Mouse (Mus musculus) neural tube, embryonic 14.5 days (tissue): ENCODE measurements around the gene Vasp. TPM values are rescaled to one million over a fixed set of nuclear protein-coding genes. Genes with fewer than 3 reads are reported as not detected.

Experiments
- ATAC-seq: fragments of 200-750 bp; cut with Nextera tagmentation; 2 replicates; pipeline ENCODE4 v1.8.0; 2017; ENCODE audit warnings: low read depth, mild to moderate bottlenecking, moderate TSS enrichment, moderate library complexity
- H3K27ac ChIP-seq: fragments of 300-500 bp; sonication (generic); 2 replicates; pipeline ENCODE4 v1.5.1; 2014; ENCODE audit warnings: low read depth, mild to moderate bottlenecking, control low read depth, low read length, moderate library complexity, mixed read lengths
- H3K27me3 ChIP-seq: fragments of 300-500 bp; sonication (generic); 2 replicates; pipeline ENCODE4 v1.6.1; 2014; ENCODE audit warnings: low read length; ENCODE audit not compliant: control insufficient read depth, insufficient read depth
- H3K36me3 ChIP-seq: fragments of 300-500 bp; sonication (generic); 2 replicates; pipeline ENCODE4 v1.6.1; 2014; ENCODE audit warnings: low read length, mixed read lengths; ENCODE audit not compliant: control insufficient read depth, insufficient read depth
- H3K4me1 ChIP-seq: fragments of 300-500 bp; sonication (generic); 2 replicates; pipeline ENCODE4 v1.6.1; 2014; ENCODE audit warnings: low read length; ENCODE audit not compliant: control insufficient read depth, insufficient read depth
- H3K4me2 ChIP-seq: fragments of 300-500 bp; sonication (generic); 2 replicates; pipeline ENCODE4 v1.6.1; 2014; ENCODE audit warnings: mild to moderate bottlenecking, low read depth, low read length, control low read depth
- H3K4me3 ChIP-seq: fragments of 300-500 bp; sonication (generic); 2 replicates; pipeline ENCODE4 v1.5.1; 2014; ENCODE audit warnings: low read depth, low read length, control low read depth, mixed read lengths
- H3K9ac ChIP-seq: fragments of 300-500 bp; sonication (generic); replicated peaks from 2 replicates; pipeline ENCODE4 v1.6.1; 2014; ENCODE audit warnings: low read depth, mild to moderate bottlenecking, control low read depth, low read length, mixed read lengths
- H3K9me3 ChIP-seq: fragments of 300-500 bp; sonication (generic); 2 replicates; pipeline ENCODE4 v1.6.1; 2016; ENCODE audit warnings: low read length; ENCODE audit not compliant: control insufficient read depth
- WGBS: fragments of 180-500 bp; shearing (Covaris S2); extraction: QIAGEN DNeasy Blood & Tissue Kit; methylation state at CpG from one replicate; pipeline ENCODE4 v1.1.7; 2014; 5-methylcytosine and 5-hydroxymethylcytosine counted together
- polyA plus RNA-seq: library from polyadenylated mRNA; unstranded; fragments of >200 nt; fragmentation: Nextera tagmentation; extraction: Ambion mirVana; gene quantifications from 2 replicates; pipeline ENCODE4 v1.2.1, GENCODE M21; 2014

Vasp gene
- polyA plus RNA-seq, 1 experiment from 2014 or later = 17.4 TPM

GRCm38 (mm10) chr7:19236411-19236810, 35.2 kb downstream of the Vasp start:
- no peak overlapping the region for H3K27ac ChIP-seq
- 81% methylated on average over 2 of the region's 2 CpGs for WGBS
- no peaks in the 10 kb centered on the region for H3K27me3 ChIP-seq
- ATAC-seq = no peak
- H3K4me2 ChIP-seq = no peak overlapping the region
- no peak overlapping the region for H3K4me3 ChIP-seq
- H3K9ac ChIP-seq = no peak overlapping the region
- H3K36me3 ChIP-seq = no peaks in the 10 kb centered on the region
- no peaks in the 10 kb centered on the region for H3K4me1 ChIP-seq
- no peaks in the 10 kb centered on the region for H3K9me3 ChIP-seq

DNA sequence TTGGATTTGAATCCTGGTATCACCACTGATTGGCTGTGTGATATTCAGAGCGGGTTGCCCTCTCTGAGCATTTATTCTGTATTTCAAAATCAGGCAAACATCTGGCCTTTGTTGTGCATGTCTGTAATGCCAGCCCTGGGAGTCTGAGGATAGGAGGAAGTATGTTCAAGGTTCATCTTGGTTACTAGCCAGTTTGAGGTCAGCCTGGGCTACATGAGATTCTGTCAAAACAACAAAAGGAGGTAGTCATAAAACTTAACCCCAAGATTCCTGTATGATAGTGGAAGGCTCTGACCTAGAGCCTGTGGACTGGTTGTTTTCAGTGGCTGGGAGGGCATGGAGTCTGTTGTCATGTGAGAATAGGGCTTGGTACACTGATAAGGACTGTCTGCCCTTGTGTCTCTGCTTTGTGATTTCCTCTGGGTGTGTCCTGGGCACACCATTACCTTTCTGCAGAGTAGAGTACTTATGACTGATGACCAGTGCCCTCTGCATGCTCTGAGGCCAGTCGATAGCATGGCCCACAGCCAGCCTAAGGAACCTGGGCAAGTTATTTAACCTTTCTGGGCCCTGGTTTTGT, 36.4 kb downstream of the Vasp start:
- Histone ChIP-seq H3K4me3 (no peak overlapping the region), H3K9me3 (no peaks in the 10 kb centered on the region), H3K4me1 (0 out of 2 replicates have a peak, but pooled peaks cover 3% of the 10 kb centered on the region), H3K9ac (no peak overlapping the region), H3K27me3 (no peaks in the 10 kb centered on the region), H3K36me3 (no peaks in the 10 kb centered on the region), H3K4me2 (no peak overlapping the region), H3K27ac (no peak overlapping the region)
- ATAC-seq = no peak
- WGBS = 95% methylated on average over 2 of the region's 2 CpGs

GRCm38 (mm10) chr7:19234652-19235051, 37.0 kb downstream of the Vasp start:
- Histone ChIP-seq H3K9ac (no peak overlapping the region), H3K4me3 (no peak overlapping the region), H3K9me3 (no peaks in the 10 kb centered on the region), H3K4me2 (no peak overlapping the region), H3K27me3 (no peaks in the 10 kb centered on the region), H3K27ac (no peak overlapping the region), H3K36me3 (no peaks in the 10 kb centered on the region), H3K4me1 (peaks cover 8% of the 10 kb centered on the region)
- WGBS = 85% methylated on average over 5 of the region's 5 CpGs
- no peak for ATAC-seq

GRCm38 (mm10) chr7:19231849-19232248, 39.8 kb downstream of the Vasp start:
- no peaks in the 10 kb centered on the region for H3K36me3 ChIP-seq
- no peak overlapping the region for H3K9ac ChIP-seq
- H3K4me3 ChIP-seq = no peak overlapping the region
- no peaks in the 10 kb centered on the region for H3K9me3 ChIP-seq
- no peak overlapping the region for H3K27ac ChIP-seq
- 97% methylated on average over 3 of the region's 3 CpGs for WGBS
- H3K4me1 ChIP-seq = peaks cover 17% of the 10 kb centered on the region
- H3K27me3 ChIP-seq = no peaks in the 10 kb centered on the region
- ATAC-seq = no peak
- H3K4me2 ChIP-seq = no peak overlapping the region

DNA sequence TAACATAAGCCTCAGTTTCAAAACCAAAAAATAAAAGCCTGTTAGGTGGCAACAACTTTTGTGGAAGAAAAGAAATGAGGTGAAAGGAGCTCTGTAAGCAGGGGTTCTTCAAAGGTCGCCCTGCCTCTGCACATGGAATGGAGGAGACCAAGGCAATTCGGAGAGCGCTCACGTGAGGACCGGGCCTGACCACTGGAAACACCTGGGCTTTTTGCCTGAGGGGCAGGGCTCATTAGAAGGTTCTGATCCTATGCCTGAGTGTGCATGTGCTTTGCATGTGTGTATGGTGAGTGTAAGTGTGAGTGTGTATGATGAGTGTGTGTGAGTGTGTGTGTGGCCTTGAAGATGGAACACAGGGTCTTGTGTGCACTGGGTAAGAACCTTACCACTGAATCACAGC, 40.7 kb downstream of the Vasp start:
- Histone ChIP-seq H3K4me1 (peaks cover 20% of the 10 kb centered on the region), H3K4me2 (no peak overlapping the region), H3K27ac (no peak overlapping the region), H3K36me3 (no peaks in the 10 kb centered on the region), H3K4me3 (no peak overlapping the region), H3K27me3 (no peaks in the 10 kb centered on the region), H3K9ac (no peak overlapping the region), H3K9me3 (no peaks in the 10 kb centered on the region)
- ATAC-seq = no peak
- WGBS = 98% methylated on average over 5 of the region's 5 CpGs

GRCm38 (mm10) chr7:19230041-19230580, 41.5 kb downstream of the Vasp start:
- no peak for ATAC-seq
- Histone ChIP-seq H3K4me3 (no peak overlapping the region), H3K9me3 (no peaks in the 10 kb centered on the region), H3K9ac (no peak overlapping the region), H3K4me2 (0 out of 2 replicates have a peak overlapping the region, but pooled peaks have one; percentile 67), H3K4me1 (peaks cover 20% of the 10 kb centered on the region), H3K36me3 (no peaks in the 10 kb centered on the region), H3K27me3 (no peaks in the 10 kb centered on the region), H3K27ac (no peak overlapping the region)
- WGBS = 94% methylated on average over 2 of the region's 2 CpGs

DNA sequence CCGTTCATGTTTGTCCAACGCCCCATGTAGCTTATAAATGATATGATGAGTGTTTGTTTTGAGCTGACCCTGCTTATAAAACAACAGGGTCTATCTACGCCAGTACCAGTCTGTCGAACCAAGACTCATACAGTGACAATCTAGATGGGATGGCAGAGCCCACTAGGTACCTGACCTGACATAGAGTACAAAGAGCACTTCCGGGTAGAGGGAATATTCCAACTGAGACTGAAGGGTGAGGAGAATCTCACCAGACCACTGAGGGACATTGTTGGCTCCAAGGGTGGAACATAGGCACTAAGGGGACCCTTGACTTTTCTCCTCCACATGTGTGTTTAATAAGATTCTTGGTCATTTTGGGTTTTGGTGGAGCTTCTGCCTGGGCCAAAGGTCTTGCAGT, 42.2 kb downstream of the Vasp start:
- no peak for ATAC-seq
- H3K4me2 ChIP-seq = peak overlapping the region; percentile 67

GRCm38 (mm10) chr7:19228793-19229148, 42.8 kb downstream of the Vasp start:
- H3K27me3 ChIP-seq = no peaks in the 10 kb centered on the region
- ATAC-seq = no peak
- H3K4me3 ChIP-seq = peak overlapping the region; percentile 60
- no peaks in the 10 kb centered on the region for H3K9me3 ChIP-seq
- no peaks in the 10 kb centered on the region for H3K36me3 ChIP-seq
- WGBS = 0% methylated on average over 14 of the region's 14 CpGs
- peak overlapping the region; percentile 67 for H3K4me2 ChIP-seq
- H3K9ac ChIP-seq = peak overlapping the region; percentile 64
- H3K27ac ChIP-seq = peak overlapping the region; percentile 100
- H3K4me1 ChIP-seq = peaks cover 20% of the 10 kb centered on the region

More for the DNA sequence above, 42.2 kb downstream of the Vasp start:
- Histone ChIP-seq H3K4me1 (peaks cover 20% of the 10 kb centered on the region), H3K9me3 (no peaks in the 10 kb centered on the region), H3K27me3 (no peaks in the 10 kb centered on the region), H3K27ac (peak overlapping the region; percentile 100), H3K4me3 (peak overlapping the region; percentile 60), H3K9ac (peak overlapping the region; percentile 64), H3K36me3 (no peaks in the 10 kb centered on the region)
- 47% methylated on average over 5 of the region's 5 CpGs for WGBS

GRCm38 (mm10) chr7:19227883-19228792, 43.5 kb downstream of the Vasp start, which contains the start of gene Opa3:
Gene Opa3 (plus strand): TSS chr7:19228334.
- peak within 1 kb of the TSS; percentile 100 for H3K27ac ChIP-seq
- H3K4me3 ChIP-seq = peak within 1 kb of the TSS; percentile 60
- peak within 1 kb of the TSS; percentile 83 for H3K9ac ChIP-seq
- H3K27me3 ChIP-seq = no peaks in the 10 kb centered on the region
- H3K9me3 ChIP-seq = no peaks in the 10 kb centered on the region
- H3K36me3 ChIP-seq = no peaks in the 10 kb centered on the region
- H3K4me1 ChIP-seq = peaks cover 20% of the 10 kb centered on the region
- ATAC-seq = peak; percentile 96
- peak within 1 kb of the TSS; percentile 87 for H3K4me2 ChIP-seq
- under 1% methylated on average over 81 of the region's 91 CpGs for WGBS
